Mouse (Mus musculus): ENCODE measurements around the gene Lamc2.
A peak's percentile ranks its signal among the peaks of the same experiment; 100 is the strongest.

The Lamc2 gene

GRCm38 (mm10) chr1:153127622-153128021 lies 58.6 kb downstream of the Lamc2 start:
- no peak for DNase-seq (ENCODE audit: low spot score in 2 of 2)

DNA sequence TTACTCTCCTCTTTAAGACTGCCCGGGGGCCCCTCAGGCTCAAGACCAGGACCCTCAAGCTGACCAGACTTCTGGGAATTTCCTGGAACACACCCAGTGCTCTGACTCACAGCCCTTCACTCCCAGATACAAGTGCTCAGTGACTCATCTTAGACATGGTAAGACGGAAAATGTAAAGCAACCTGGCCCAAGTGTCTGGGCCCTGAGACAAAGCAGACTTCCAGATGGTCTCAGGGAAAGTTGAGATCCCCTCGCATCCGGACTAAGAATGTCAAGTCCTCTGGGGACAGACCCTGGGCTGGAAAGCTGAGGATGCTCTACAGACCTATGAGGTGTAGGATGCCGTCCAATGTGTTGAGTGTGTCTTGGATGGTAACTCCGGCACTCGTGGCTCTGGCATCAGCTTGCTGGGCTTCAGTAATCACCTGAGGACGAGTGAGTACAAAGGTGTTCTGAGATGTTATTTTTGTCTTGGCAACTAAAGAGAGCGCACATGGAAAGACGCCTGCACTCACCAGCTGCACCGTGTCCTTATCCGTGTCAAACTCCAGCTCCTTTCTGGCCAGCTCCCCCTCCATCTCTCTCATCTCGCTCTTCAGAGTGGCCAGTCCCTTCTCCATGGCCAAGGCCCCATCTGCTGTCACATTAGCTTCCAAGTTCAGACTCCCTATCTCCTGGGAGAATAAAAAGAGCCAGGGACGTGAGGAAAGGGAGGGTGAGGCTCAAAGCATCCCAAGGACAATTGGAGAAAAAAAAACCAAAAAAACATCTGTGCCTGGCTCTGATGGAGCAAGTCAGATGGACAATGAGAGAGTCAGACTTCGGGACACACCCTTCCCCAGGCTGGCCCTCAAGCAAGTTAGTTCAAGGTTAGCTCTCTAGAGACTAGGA lies 59.5 kb downstream of the Lamc2 start:
- DNase-seq (ENCODE audit: low spot score in 2 of 2), result no peak

- no peak for DNase-seq (ENCODE audit: low spot score in 2 of 2)
Measured at GRCm38 (mm10) chr1:153125287-153126275, 60.7 kb downstream of the Lamc2 start.

- no peak for DNase-seq (ENCODE audit: low spot score in 2 of 2)
Measured at GRCm38 (mm10) chr1:153124502-153124901, 61.7 kb downstream of the Lamc2 start.

- no peak for DNase-seq (ENCODE audit: low spot score in 2 of 2)
Measured at GRCm38 (mm10) chr1:153122764-153123163, 63.5 kb downstream of the Lamc2 start.

GRCm38 (mm10) chr1:153121320-153121719 lies 64.9 kb downstream of the Lamc2 start:
- no peak for DNase-seq (ENCODE audit: low spot score in 2 of 2)

DNA sequence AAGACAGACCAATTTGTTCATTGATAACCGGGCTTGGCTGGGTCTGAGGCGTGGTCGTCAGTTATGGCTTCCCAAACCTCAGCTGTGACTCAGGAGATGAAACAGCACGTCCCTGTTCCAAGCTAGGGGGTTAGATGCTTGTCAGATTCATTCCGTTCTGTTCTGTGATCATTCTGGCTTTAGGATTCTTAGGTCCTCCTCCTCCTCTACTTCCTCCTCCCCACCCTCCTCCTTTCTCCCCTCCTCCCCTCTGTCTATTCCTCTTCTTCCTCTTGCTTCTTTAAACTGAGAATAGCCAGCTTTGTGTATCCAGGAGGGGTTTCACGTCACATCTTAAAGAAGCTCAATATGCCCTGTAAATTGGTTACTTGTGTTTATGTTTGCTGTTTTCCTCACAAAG lies 65.7 kb downstream of the Lamc2 start:
- DNase-seq (ENCODE audit: low spot score in 2 of 2), result no peak

GRCm38 (mm10) chr1:153115315-153115714 lies 70.9 kb downstream of the Lamc2 start:
- no peak for DNase-seq (ENCODE audit: low spot score in 2 of 2)

GRCm38 (mm10) chr1:153111596-153111995 lies 74.7 kb downstream of the Lamc2 start:
- DNase-seq (ENCODE audit: low spot score in 2 of 2), result no peak

DNA sequence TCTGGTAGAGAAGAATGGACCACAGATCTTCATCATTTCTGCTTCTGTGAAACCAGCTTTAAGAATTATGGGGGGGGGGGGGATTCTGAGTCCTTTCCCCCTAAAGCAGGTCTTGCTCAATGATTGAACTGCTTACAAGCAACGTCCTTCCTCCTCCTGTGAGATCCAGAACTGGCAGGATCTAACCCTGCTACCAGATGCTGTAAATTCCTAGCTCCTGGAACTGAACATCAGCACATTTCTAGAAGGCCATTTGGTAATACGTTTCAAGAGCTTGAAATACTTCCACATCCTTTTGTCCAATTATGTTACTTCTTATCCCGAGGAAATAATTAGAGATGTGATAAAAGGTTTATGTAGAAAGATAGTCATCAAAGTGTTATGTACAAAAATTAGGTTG lies 76.4 kb downstream of the Lamc2 start:
- DNase-seq (ENCODE audit: low spot score in 2 of 2), result no peak

GRCm38 (mm10) chr1:153109346-153109745 lies 76.9 kb downstream of the Lamc2 start:
- DNase-seq (ENCODE audit: low spot score in 2 of 2), result no peak

- no peak for DNase-seq (ENCODE audit: low spot score in 2 of 2)
Measured at GRCm38 (mm10) chr1:153107866-153108265, 78.4 kb downstream of the Lamc2 start.

GRCm38 (mm10) chr1:153104804-153105203 lies 81.4 kb downstream of the Lamc2 start:
- no peak for DNase-seq (ENCODE audit: low spot score in 2 of 2)

DNA sequence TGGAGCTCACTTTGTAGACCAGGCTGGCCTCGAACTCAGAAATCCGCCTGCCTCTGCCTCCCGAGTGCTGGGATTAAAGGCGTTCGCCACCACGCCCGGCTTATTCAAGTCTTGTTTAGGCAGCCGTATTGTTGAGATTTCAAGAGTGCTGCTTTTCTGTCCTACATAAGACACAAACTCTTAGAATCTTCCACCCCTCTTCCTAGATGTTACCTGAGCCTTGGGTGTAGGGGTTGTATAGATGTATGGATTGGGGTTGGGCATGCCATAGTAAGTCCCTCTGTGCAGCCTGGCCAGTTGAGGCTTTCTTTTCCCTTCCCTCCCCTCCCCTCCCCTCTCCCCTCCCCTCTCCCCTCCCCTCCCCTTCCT lies 83.1 kb downstream of the Lamc2 start:
- no peak for DNase-seq (ENCODE audit: low spot score in 2 of 2)

DNA sequence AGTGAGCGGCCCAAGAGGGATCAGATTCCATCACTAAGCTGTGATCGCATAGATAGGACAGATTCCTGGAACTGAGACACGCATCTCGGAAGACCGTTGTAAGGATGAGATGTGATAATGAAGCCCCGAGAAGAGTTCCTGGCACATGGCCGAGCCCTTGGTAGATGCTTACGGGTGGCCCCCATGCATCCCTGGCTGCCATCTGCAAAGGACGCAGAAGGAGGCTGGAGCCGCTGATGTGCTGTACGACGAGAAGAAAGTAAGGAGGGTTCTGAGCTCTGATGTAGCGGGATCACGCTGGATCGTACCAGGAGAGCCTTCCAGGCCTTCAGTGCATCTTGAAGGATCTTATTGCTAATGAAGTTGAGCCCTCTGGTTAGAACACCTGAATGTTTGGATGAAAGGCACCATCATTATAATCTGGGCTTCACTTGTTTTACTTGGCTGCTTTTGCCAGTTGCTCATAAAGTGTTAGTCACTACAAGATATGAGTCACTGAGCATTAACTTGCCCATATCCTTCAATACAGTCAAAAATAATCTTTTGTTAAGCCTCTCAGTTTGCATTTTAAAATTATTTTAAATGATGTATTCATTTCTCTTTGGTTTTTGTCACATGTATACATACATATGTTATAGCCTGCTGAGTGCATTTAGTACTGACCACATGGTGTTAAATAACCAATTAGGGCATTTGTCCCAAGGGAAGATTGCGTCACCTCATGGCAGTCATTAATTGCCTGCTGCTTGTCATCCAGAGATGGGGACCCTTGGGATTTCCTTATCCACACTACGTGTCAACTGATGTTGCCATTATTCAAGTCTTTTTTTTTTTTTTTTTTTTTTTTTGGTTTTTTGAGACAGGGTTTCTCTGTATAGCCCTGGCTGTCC lies 83.7 kb downstream of the Lamc2 start:
- no peak for DNase-seq (ENCODE audit: low spot score in 2 of 2)

DNA sequence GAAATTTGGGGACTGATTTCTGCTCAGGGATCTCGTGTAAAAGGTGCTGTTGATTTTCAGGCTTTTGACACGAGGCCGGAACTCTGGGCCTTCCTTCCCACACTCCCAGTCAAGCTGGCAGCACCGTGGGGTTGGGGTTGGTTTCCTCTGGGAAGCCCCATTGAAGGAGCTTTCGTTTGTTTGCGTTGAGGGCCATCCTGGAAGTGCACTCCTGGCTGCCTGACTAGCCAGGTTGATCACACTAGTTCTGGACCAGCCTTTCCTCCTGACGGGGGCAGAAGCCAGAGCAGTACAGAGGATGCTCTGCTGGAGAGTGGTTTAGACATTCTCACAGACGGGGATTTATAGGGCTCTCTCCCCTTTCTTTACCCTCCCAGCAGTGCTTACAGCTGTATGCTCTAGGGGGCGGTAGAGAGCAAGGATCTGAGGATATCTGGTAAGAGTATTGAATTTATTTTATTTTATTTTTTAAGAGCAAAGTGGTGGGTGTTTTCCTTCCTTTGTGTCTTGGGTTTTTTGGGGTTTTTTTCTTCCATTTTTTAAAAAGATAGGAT lies 84.8 kb downstream of the Lamc2 start:
- DNase-seq (ENCODE audit: low spot score in 2 of 2), result peak; percentile 27 to 32

GRCm38 (mm10) chr1:153100912-153101311 lies 85.3 kb downstream of the Lamc2 start:
- no peak for DNase-seq (ENCODE audit: low spot score in 2 of 2)

DNA sequence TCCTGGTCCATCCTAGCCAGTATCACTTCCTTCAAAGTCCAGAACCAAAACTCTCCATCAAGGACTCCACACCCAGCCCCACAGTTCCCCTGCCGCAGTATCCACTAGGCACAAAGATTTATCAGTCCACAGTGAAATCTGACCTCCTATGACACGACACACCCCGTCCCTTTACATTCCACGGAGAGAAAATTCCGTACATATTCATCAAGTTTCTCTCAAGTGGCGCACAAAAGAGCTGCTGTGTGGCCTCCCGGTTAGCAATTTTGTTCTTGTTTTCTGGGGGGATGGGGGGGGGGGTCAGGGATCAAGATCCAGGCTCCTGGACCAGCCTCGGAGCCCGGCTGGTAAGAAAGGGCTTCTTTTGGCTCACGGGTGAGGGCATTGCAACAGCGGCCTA lies 87.7 kb downstream of the Lamc2 start:
- DNase-seq (ENCODE audit: low spot score in 2 of 2), result no peak

- no peak for DNase-seq (ENCODE audit: low spot score in 2 of 2)
Measured at GRCm38 (mm10) chr1:153097017-153097675, 89.1 kb downstream of the Lamc2 start.

- no peak for DNase-seq (ENCODE audit: low spot score in 2 of 2)
Measured at GRCm38 (mm10) chr1:153095826-153096727, 90.2 kb downstream of the Lamc2 start.
